Mouse (Mus musculus): ENCODE results near the gene Gm6169. TPM values are rescaled to one million over a fixed set of nuclear protein-coding genes. Genes with fewer than 3 reads are reported as not detected.

Gm6169 gene
- total and polyA plus RNA-seq, 2 experiments from 2014 or later = 0.65 to 2.1 TPM

GRCm38 (mm10) chr13:97060331-97060730 lies 38.7 kb downstream of the Gm6169 start:
- DNase-seq (ENCODE audit: low spot score) (no peak), ATAC-seq (ENCODE audit: insufficient read depth, low read depth) (no peak)
- no peak overlapping the region for H3K27ac ChIP-seq (ENCODE audit: low read depth)
- 55% methylated on average over 3 of the region's 8 CpGs for WGBS
- no peaks in the 10 kb centered on the region for H3K4me1 ChIP-seq (ENCODE audit: control insufficient read depth, insufficient read depth)
- H3K9ac ChIP-seq (replicated peaks; ENCODE audit: low read depth, low read length) = no peak overlapping the region
- H3K4me3 ChIP-seq (ENCODE audit: low read depth, low read length) = no peak overlapping the region
- no peaks in the 10 kb centered on the region for H3K36me3 ChIP-seq (replicated peaks; ENCODE audit: control insufficient read depth, insufficient read depth, low read length)
- H3K4me2 ChIP-seq (ENCODE audit: low read depth, low read length) = no peak overlapping the region
- H3K27me3 ChIP-seq (ENCODE audit: control insufficient read depth, insufficient read depth, low read length) = no peaks in the 10 kb centered on the region
- TF ChIP-seq EP300 (IDR thresholded peaks at IDR 0.05; ENCODE audit: low read depth) (no peak), CTCF (IDR thresholded peaks at IDR 0.05; ENCODE audit: low read depth) (no peak)
- no peaks in the 10 kb centered on the region for H3K9me3 ChIP-seq (replicated peaks; ENCODE audit: control insufficient read depth, low read length)

- H3K36me3 ChIP-seq (replicated peaks; ENCODE audit: control insufficient read depth, insufficient read depth, low read length) = no peaks in the 10 kb centered on the region
- no peaks in the 10 kb centered on the region for H3K4me1 ChIP-seq (ENCODE audit: control insufficient read depth, insufficient read depth)
- no peak overlapping the region for H3K4me3 ChIP-seq (ENCODE audit: low read depth, low read length)
- no peak overlapping the region for H3K4me2 ChIP-seq (ENCODE audit: low read depth, low read length)
- ATAC-seq (ENCODE audit: insufficient read depth, low read depth) (no peak), DNase-seq (ENCODE audit: low spot score) (no peak)
- no peaks in the 10 kb centered on the region for H3K9me3 ChIP-seq (replicated peaks; ENCODE audit: control insufficient read depth, low read length)
- H3K27me3 ChIP-seq (ENCODE audit: control insufficient read depth, insufficient read depth, low read length) = no peaks in the 10 kb centered on the region
- TF ChIP-seq EP300 (IDR thresholded peaks at IDR 0.05; ENCODE audit: low read depth) = no peak
- no peak for TF ChIP-seq CTCF (IDR thresholded peaks at IDR 0.05; ENCODE audit: low read depth)
- H3K27ac ChIP-seq (ENCODE audit: low read depth) = no peak overlapping the region
- 79% methylated on average over 6 of the region's 6 CpGs for WGBS
- no peak overlapping the region for H3K9ac ChIP-seq (replicated peaks; ENCODE audit: low read depth, low read length)
These were observed 39.3 kb downstream of the Gm6169 start for GRCm38 (mm10) chr13:97059746-97060145.

GRCm38 (mm10) chr13:97057817-97058216 lies 41.2 kb downstream of the Gm6169 start:
- Histone ChIP-seq H3K36me3 (replicated peaks; ENCODE audit: control insufficient read depth, insufficient read depth, low read length) (no peaks in the 10 kb centered on the region), H3K27ac (ENCODE audit: low read depth) (no peak overlapping the region), H3K27me3 (ENCODE audit: control insufficient read depth, insufficient read depth, low read length) (no peaks in the 10 kb centered on the region), H3K4me2 (ENCODE audit: low read depth, low read length) (no peak overlapping the region), H3K9ac (replicated peaks; ENCODE audit: low read depth, low read length) (no peak overlapping the region), H3K4me1 (ENCODE audit: control insufficient read depth, insufficient read depth) (no peaks in the 10 kb centered on the region), H3K9me3 (replicated peaks; ENCODE audit: control insufficient read depth, low read length) (no peaks in the 10 kb centered on the region), H3K4me3 (ENCODE audit: low read depth, low read length) (no peak overlapping the region)
- ATAC-seq (ENCODE audit: insufficient read depth, low read depth) (no peak), DNase-seq (ENCODE audit: low spot score) (no peak)
- TF ChIP-seq CTCF (IDR thresholded peaks at IDR 0.05; ENCODE audit: low read depth) = no peak
- no peak for TF ChIP-seq EP300 (IDR thresholded peaks at IDR 0.05; ENCODE audit: low read depth)
- 45% methylated on average over 4 of the region's 4 CpGs for WGBS

DNA sequence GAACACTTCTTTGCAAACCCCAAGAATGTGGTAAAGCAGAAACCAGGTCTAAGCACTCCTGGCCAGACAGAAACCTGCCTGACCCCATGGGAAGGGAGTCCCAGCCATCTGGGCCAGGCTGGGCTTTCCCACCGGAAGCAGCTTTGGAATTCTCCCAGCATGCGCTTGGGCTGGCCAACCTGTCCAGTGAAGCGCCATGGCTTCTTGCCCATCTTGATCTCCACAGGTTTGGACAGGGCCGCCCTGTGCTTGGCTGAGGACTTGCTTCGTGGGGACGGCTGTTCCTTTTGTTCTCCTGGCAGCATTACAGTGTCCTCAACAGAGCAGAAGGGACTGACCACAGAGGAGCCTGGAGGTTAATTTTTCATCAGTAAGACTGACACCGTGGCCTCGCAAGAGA lies 45.2 kb downstream of the Gm6169 start:
- H3K4me2 ChIP-seq (ENCODE audit: low read depth, low read length) = no peak overlapping the region
- no peaks in the 10 kb centered on the region for H3K4me1 ChIP-seq (ENCODE audit: control insufficient read depth, insufficient read depth)
- WGBS = 33% methylated on average over 8 of the region's 8 CpGs
- H3K9ac ChIP-seq (replicated peaks; ENCODE audit: low read depth, low read length) = no peak overlapping the region
- ATAC-seq (ENCODE audit: insufficient read depth, low read depth) (peak; percentile 60; the same call in 1 of the 2 replicates), DNase-seq (ENCODE audit: low spot score) (peak; percentile 20)
- H3K36me3 ChIP-seq (replicated peaks; ENCODE audit: control insufficient read depth, insufficient read depth, low read length) = no peaks in the 10 kb centered on the region
- TF ChIP-seq CTCF (IDR thresholded peaks at IDR 0.05; ENCODE audit: low read depth) (no peak), EP300 (IDR thresholded peaks at IDR 0.05; ENCODE audit: low read depth) (no peak)
- no peaks in the 10 kb centered on the region for H3K9me3 ChIP-seq (replicated peaks; ENCODE audit: control insufficient read depth, low read length)
- H3K27me3 ChIP-seq (ENCODE audit: control insufficient read depth, insufficient read depth, low read length) = no peaks in the 10 kb centered on the region
- no peak overlapping the region for H3K27ac ChIP-seq (ENCODE audit: low read depth)
- no peak overlapping the region for H3K4me3 ChIP-seq (ENCODE audit: low read depth, low read length)

GRCm38 (mm10) chr13:97052667-97053066 lies 46.4 kb downstream of the Gm6169 start:
- WGBS = 10% methylated on average over 11 of the region's 11 CpGs
- Histone ChIP-seq H3K27ac (ENCODE audit: low read depth) (no peak overlapping the region), H3K9me3 (replicated peaks; ENCODE audit: control insufficient read depth, low read length) (no peaks in the 10 kb centered on the region), H3K4me1 (ENCODE audit: control insufficient read depth, insufficient read depth) (no peaks in the 10 kb centered on the region), H3K4me3 (ENCODE audit: low read depth, low read length) (no peak overlapping the region), H3K27me3 (ENCODE audit: control insufficient read depth, insufficient read depth, low read length) (no peaks in the 10 kb centered on the region), H3K4me2 (ENCODE audit: low read depth, low read length) (no peak overlapping the region), H3K9ac (replicated peaks; ENCODE audit: low read depth, low read length) (no peak overlapping the region), H3K36me3 (replicated peaks; ENCODE audit: control insufficient read depth, insufficient read depth, low read length) (no peaks in the 10 kb centered on the region)
- DNase-seq (ENCODE audit: low spot score) (peak; percentile 51), ATAC-seq (ENCODE audit: insufficient read depth, low read depth) (no peak)
- TF ChIP-seq CTCF (IDR thresholded peaks at IDR 0.05; ENCODE audit: low read depth) (peak; percentile 90), EP300 (IDR thresholded peaks at IDR 0.05; ENCODE audit: low read depth) (no peak)

- Histone ChIP-seq H3K4me1 (ENCODE audit: control insufficient read depth, insufficient read depth) (no peaks in the 10 kb centered on the region), H3K27me3 (ENCODE audit: control insufficient read depth, insufficient read depth, low read length) (no peaks in the 10 kb centered on the region), H3K36me3 (replicated peaks; ENCODE audit: control insufficient read depth, insufficient read depth, low read length) (no peaks in the 10 kb centered on the region), H3K4me3 (ENCODE audit: low read depth, low read length) (no peak overlapping the region), H3K9me3 (replicated peaks; ENCODE audit: control insufficient read depth, low read length) (no peaks in the 10 kb centered on the region), H3K9ac (replicated peaks; ENCODE audit: low read depth, low read length) (no peak overlapping the region), H3K4me2 (ENCODE audit: low read depth, low read length) (no peak overlapping the region), H3K27ac (ENCODE audit: low read depth) (no peak overlapping the region)
- TF ChIP-seq CTCF (IDR thresholded peaks at IDR 0.05; ENCODE audit: low read depth) (no peak), EP300 (IDR thresholded peaks at IDR 0.05; ENCODE audit: low read depth) (no peak)
- ATAC-seq (ENCODE audit: insufficient read depth, low read depth) = no peak
- DNase-seq (ENCODE audit: low spot score) = no peak
- WGBS = 52% methylated on average over 6 of the region's 6 CpGs
These were observed 47.9 kb downstream of the Gm6169 start for GRCm38 (mm10) chr13:97051158-97051557.

Other genes with a start within 250 kb of the Gm6169 start
- 0.12 TPM in 1 of 2 replicates, not detected in the other for gene Gcnt4, start 174.5 kb downstream of the Gm6169 start, total RNA-seq (2014; rRNA removed; ENCODE audit: low replicate concordance)
- gene Gcnt4, start 174.5 kb downstream of the Gm6169 start, polyA plus RNA-seq (2015; fragmentation: Nextera tagmentation; extraction: Ambion mirVana) = 0.05 and 0.10 TPM in 2 replicates
- gene 1700029F12Rik, start 64.9 kb downstream of the Gm6169 start, total RNA-seq (2014; rRNA removed; ENCODE audit: low replicate concordance) = not detected in 2 replicates
- gene 1700029F12Rik, start 64.9 kb downstream of the Gm6169 start, polyA plus RNA-seq (2015; fragmentation: Nextera tagmentation; extraction: Ambion mirVana) = not detected in 2 replicates
- gene Fam169a, start 32.0 kb downstream of the Gm6169 start, total RNA-seq (2014; rRNA removed; ENCODE audit: low replicate concordance) = 2.3 and 3.1 TPM in 2 replicates
- 1.4 and 2.0 TPM in 2 replicates for gene Fam169a, start 32.0 kb downstream of the Gm6169 start, polyA plus RNA-seq (2015; fragmentation: Nextera tagmentation; extraction: Ambion mirVana)
- gene Gfm2, start 38.7 kb upstream of the Gm6169 start, total RNA-seq (2014; rRNA removed; ENCODE audit: low replicate concordance) = 23.5 and 34.1 TPM in 2 replicates
- gene Gfm2, start 38.7 kb upstream of the Gm6169 start, polyA plus RNA-seq (2015; fragmentation: Nextera tagmentation; extraction: Ambion mirVana) = 24.0 and 24.9 TPM in 2 replicates
- 23.4 and 42.2 TPM in 2 replicates for gene Nsa2, start 38.7 kb upstream of the Gm6169 start, total RNA-seq (2014; rRNA removed; ENCODE audit: low replicate concordance)
- gene Nsa2, start 38.7 kb upstream of the Gm6169 start, polyA plus RNA-seq (2015; fragmentation: Nextera tagmentation; extraction: Ambion mirVana) = 43.3 and 47.1 TPM in 2 replicates
- 21.9 and 32.0 TPM in 2 replicates for gene Hexb, start 99.1 kb upstream of the Gm6169 start, total RNA-seq (2014; rRNA removed; ENCODE audit: low replicate concordance)
- gene Hexb, start 99.1 kb upstream of the Gm6169 start, polyA plus RNA-seq (2015; fragmentation: Nextera tagmentation; extraction: Ambion mirVana) = 21.4 and 26.5 TPM in 2 replicates
- 10.2 and 10.9 TPM in 2 replicates for gene Enc1, start 141.9 kb upstream of the Gm6169 start, total RNA-seq (2014; rRNA removed; ENCODE audit: low replicate concordance)
- gene Enc1, start 141.9 kb upstream of the Gm6169 start, polyA plus RNA-seq (2015; fragmentation: Nextera tagmentation; extraction: Ambion mirVana) = 1.5 and 1.7 TPM in 2 replicates

Data from heart, postnatal 0 days (tissue).